27 mouse cellular contexts compared by ENCODE assay signal in the genomic region with DNA sequence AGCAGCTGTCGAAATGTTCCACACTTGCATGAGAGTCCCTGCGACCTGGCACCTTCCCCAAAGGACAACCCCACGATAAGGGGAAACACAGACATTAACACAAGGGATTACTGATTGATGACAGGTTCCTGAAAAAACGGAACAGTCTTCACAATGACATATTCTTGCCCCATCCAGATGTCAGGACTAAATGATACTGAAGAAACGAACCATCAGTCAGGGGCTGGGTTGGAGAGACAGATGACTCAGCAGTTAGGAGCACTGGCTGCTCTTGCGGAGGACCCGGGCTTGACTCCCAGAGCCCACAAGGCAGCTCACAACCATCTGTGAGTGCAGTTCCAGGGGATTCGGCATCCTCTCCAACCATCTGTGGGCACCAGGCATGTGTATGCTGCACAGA.
DNase-seq lines count a peak whose midpoint lies in the region; ATAC-seq and TF ChIP-seq lines count a peak whose summit lies in the region.
"Had no signal": no experiment of that assay in that cellular context is flagged by ENCODE, and none has a peak within 500 bp of the region (broad histone marks: within the 10 kb centered on the region; RNA-seq: fewer than 3 reads in every experiment).

No protein-coding gene starts in this region.

- no peak overlapping the region for H3K4me3 ChIP-seq in layer of hippocampus, adult 2 months
- H3K4me3 ChIP-seq: embryonic facial prominence, embryonic 15.5 days; heart, embryonic 13.5 days; hindbrain, embryonic 12.5 days; limb, embryonic 12.5 days; liver, embryonic 13.5 days; megakaryocyte, embryonic 14.5 days; midbrain, embryonic 15.5 days; myocyte; neural tube, embryonic 13.5 days; stomach, embryonic 15.5 days had no signal

- ATAC-seq in common myeloid progenitor, adult 5-6 weeks (replicated peaks; ENCODE audit: low read depth, poor library complexity, severe bottlenecking), result peak; percentile 61
- ATAC-seq: midbrain, embryonic 15.5 days had no signal

- no peak for TF ChIP-seq CTCF in layer of hippocampus, adult 2 months (conservative IDR thresholded peaks at IDR 0.05)

- H3K27ac ChIP-seq in layer of hippocampus, adult 2 months, result peak overlapping the region; percentile 32; the same call in 1 of the 2 replicates
- H3K27ac ChIP-seq: embryonic facial prominence, embryonic 15.5 days; heart, embryonic 13.5 days; hindbrain, embryonic 12.5 days; limb, embryonic 12.5 days; liver, embryonic 13.5 days; midbrain, embryonic 15.5 days; neural tube, embryonic 13.5 days; stomach, embryonic 15.5 days had no signal

- peak; percentile 24 to 27 for DNase-seq in cerebellum, postnatal 10 days
- no peak for DNase-seq in cerebellum, adult 18-20 months
- peak in 1 of 2 experiments; percentile 24 for DNase-seq in layer of hippocampus, adult 2 months (ENCODE audit: low spot score in 2 of 2)
- DNase-seq in layer of hippocampus, postnatal 25 days (ENCODE audit: extremely low spot score in 1 of 2, low spot score in 1 of 2), result no peak
- DNase-seq in layer of hippocampus, postnatal 14 days (ENCODE audit: low spot score in 2 of 2), result peak; percentile 15 to 23
- DNase-seq in left cerebral cortex, adult 8-10 months (ENCODE audit: low spot score in 2 of 2), result no peak
- no peak for DNase-seq in kidney, adult 11 months
- DNase-seq: adrenal gland, adult 2 months; cerebellum, adult 11-12 months; cerebellum, postnatal 25 days; gastrocnemius, postnatal 14 days; heart, adult 18-20 months; kidney, adult 8-10 months; kidney, postnatal 10 days; liver, embryonic 13.5 days; lung, embryonic 14.5 days; thymus, postnatal 25 days had no signal

Comparison
In these comparisons a context has a peak if more than half of its experiments do, and no peak if none do; other contexts are left out.
1. DNase-seq: peak in cerebellum, postnatal 10 days (2 of 2) and layer of hippocampus, postnatal 14 days (2 of 2); none in cerebellum, adult 18-20 months (0 of 2), layer of hippocampus, postnatal 25 days (0 of 2), left cerebral cortex, adult 8-10 months (0 of 2) and kidney, adult 11 months (single experiment).